Mouse (Mus musculus) bone marrow, adult 2 months (tissue): ENCODE data around the gene Slc25a51. TPM values are rescaled to one million over a fixed set of nuclear protein-coding genes. Genes with fewer than 3 reads are reported as not detected.

Experiments used
- H3K27ac ChIP-seq: fragments of 200-500 bp; 2 replicates; pipeline ENCODE4 v1.5.1; 2012; ENCODE audit warnings: low read depth, mild to moderate bottlenecking, control low read depth, inconsistent platforms, low read length; ENCODE audit not compliant: control insufficient read depth, poor library complexity, insufficient read depth
- H3K4me1 ChIP-seq: fragments of 200-500 bp; 2 replicates; pipeline ENCODE4 v1.6.1; 2011; ENCODE audit warnings: low read length; ENCODE audit not compliant: control insufficient read depth, insufficient read depth
- H3K4me3 ChIP-seq: fragments of 200-500 bp; replicated peaks from 2 replicates; pipeline ENCODE3; 2011; ENCODE audit warnings: mild to moderate bottlenecking, low read depth, low read length, control low read depth; ENCODE audit not compliant: control insufficient read depth
- CTCF ChIP-seq: fragments of 200-500 bp; IDR thresholded peaks from 2 replicates; pipeline ENCODE4 v1.5.1; 2011; ENCODE audit warnings: low read length, control low read depth; ENCODE audit not compliant: control insufficient read depth, insufficient read depth
- POLR2A ChIP-seq: fragments of 200-500 bp; IDR thresholded peaks from 2 replicates; pipeline ENCODE4 v1.6.1; 2011; ENCODE audit warnings: low read depth, mild to moderate bottlenecking, control low read depth, low read length, borderline replicate concordance; ENCODE audit not compliant: control insufficient read depth
- WGBS: fragments of 180-500 bp; shearing (Covaris S2); methylation state at CpG from one replicate; pipeline ENCODE4 v1.1.7; 2018; 5-methylcytosine and 5-hydroxymethylcytosine counted together
- polyA plus RNA-seq: library from polyadenylated mRNA; stranded (reverse); fragments of >200 nt; gene quantifications from 2 replicates; pipeline ENCODE4 v1.2.4, GENCODE M21; 2011; ENCODE audit warnings: low replicate concordance; ENCODE audit not compliant: missing spikeins, insufficient read depth, insufficient read length

Gene Slc25a51
- polyA plus RNA-seq, 1 experiment: 97.1 TPM

- TF ChIP-seq CTCF (no peak), POLR2A (no peak)
- H3K4me1 ChIP-seq: no peaks in the 10 kb centered on the region
- no peak overlapping the region for H3K27ac ChIP-seq
- no peak overlapping the region for H3K4me3 ChIP-seq
- 68% methylated on average over 3 of the region's 3 CpGs for WGBS
Measured at GRCm38 (mm10) chr4:45445235-45445634, 36.7 kb upstream of the Slc25a51 start.

GRCm38 (mm10) chr4:45444813-45445212 is 36.2 kb upstream of the Slc25a51 start:
- no peak overlapping the region for H3K4me3 ChIP-seq
- 79% methylated on average over 4 of the region's 4 CpGs for WGBS
- no peak for TF ChIP-seq CTCF
- no peak for TF ChIP-seq POLR2A
- no peak overlapping the region for H3K27ac ChIP-seq
- H3K4me1 ChIP-seq: no peaks in the 10 kb centered on the region

GRCm38 (mm10) chr4:45443652-45444051 is 35.1 kb upstream of the Slc25a51 start:
- 76% methylated on average over 7 of the region's 7 CpGs for WGBS
- TF ChIP-seq CTCF (no peak), POLR2A (no peak)
- no peaks in the 10 kb centered on the region for H3K4me1 ChIP-seq

GRCm38 (mm10) chr4:45442237-45442636 is 33.7 kb upstream of the Slc25a51 start:
- no peak for TF ChIP-seq CTCF
- no peak for TF ChIP-seq POLR2A
- no peak overlapping the region for H3K27ac ChIP-seq
- no peak overlapping the region for H3K4me3 ChIP-seq
- 79% methylated on average over 3 of the region's 3 CpGs for WGBS
- no peaks in the 10 kb centered on the region for H3K4me1 ChIP-seq

More at GRCm38 (mm10) chr4:45443652-45444051, 35.1 kb upstream of the Slc25a51 start:
- Histone ChIP-seq H3K4me3 (no peak overlapping the region), H3K27ac (no peak overlapping the region)

GRCm38 (mm10) chr4:45441778-45442177 is 33.2 kb upstream of the Slc25a51 start:
- Histone ChIP-seq H3K4me3 (no peak overlapping the region), H3K4me1 (no peaks in the 10 kb centered on the region), H3K27ac (no peak overlapping the region)
- 58% methylated on average over 1 of the region's 1 CpGs for WGBS
- TF ChIP-seq CTCF: no peak
- TF ChIP-seq POLR2A: no peak

- Histone ChIP-seq H3K27ac (no peak overlapping the region), H3K4me3 (no peak overlapping the region), H3K4me1 (no peaks in the 10 kb centered on the region)
- WGBS: 80% methylated on average over 5 of the region's 5 CpGs
- TF ChIP-seq CTCF: no peak
- no peak for TF ChIP-seq POLR2A
Measured at GRCm38 (mm10) chr4:45439281-45439680, 30.7 kb upstream of the Slc25a51 start.

- Histone ChIP-seq H3K4me3 (no peak overlapping the region), H3K4me1 (no peaks in the 10 kb centered on the region), H3K27ac (no peak overlapping the region)
- TF ChIP-seq POLR2A: no peak
- TF ChIP-seq CTCF: no peak
- WGBS: 83% methylated on average over 3 of the region's 3 CpGs
Measured at GRCm38 (mm10) chr4:45437010-45437409, 28.4 kb upstream of the Slc25a51 start.

GRCm38 (mm10) chr4:45436383-45436913 is 27.9 kb upstream of the Slc25a51 start:
- TF ChIP-seq POLR2A: no peak
- TF ChIP-seq CTCF: no peak
- Histone ChIP-seq H3K4me1 (no peaks in the 10 kb centered on the region), H3K4me3 (no peak overlapping the region), H3K27ac (no peak overlapping the region)
- 71% methylated on average over 7 of the region's 7 CpGs for WGBS

- 75% methylated on average over 2 of the region's 2 CpGs for WGBS
- no peak for TF ChIP-seq CTCF
- TF ChIP-seq POLR2A: no peak
- Histone ChIP-seq H3K4me3 (no peak overlapping the region), H3K4me1 (no peaks in the 10 kb centered on the region), H3K27ac (no peak overlapping the region)
Measured at GRCm38 (mm10) chr4:45435899-45436298, 27.3 kb upstream of the Slc25a51 start.
